Mouse (Mus musculus): ENCODE results near the gene Ttc17. TPM values are rescaled to one million over a fixed set of nuclear protein-coding genes. Genes with fewer than 3 reads are reported as not detected.

Gene Ttc17
- polyA plus RNA-seq, 1 experiment from 2014 or later, result 15.6 TPM

DNA sequence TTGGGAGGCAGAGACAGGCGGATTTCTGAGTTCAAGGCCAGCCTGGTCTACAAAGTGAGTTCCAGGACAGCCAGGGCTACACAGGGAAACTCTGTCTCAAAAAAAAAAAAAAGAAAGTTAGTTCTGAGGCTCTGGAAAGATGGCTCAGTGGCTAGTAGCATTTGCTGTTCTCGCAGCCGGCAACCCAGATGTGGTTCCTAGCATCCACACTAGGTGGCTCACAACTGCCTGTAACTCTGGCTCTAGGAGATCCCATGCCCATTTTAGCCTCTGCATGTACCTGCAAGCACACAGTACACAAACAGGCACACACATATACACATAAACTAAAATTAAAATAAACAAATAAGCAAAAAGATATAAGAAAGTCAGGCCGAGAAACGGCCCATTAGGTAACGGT, 35.4 kb downstream of the Ttc17 start:
- no peak overlapping the region for H3K9ac ChIP-seq

DNA sequence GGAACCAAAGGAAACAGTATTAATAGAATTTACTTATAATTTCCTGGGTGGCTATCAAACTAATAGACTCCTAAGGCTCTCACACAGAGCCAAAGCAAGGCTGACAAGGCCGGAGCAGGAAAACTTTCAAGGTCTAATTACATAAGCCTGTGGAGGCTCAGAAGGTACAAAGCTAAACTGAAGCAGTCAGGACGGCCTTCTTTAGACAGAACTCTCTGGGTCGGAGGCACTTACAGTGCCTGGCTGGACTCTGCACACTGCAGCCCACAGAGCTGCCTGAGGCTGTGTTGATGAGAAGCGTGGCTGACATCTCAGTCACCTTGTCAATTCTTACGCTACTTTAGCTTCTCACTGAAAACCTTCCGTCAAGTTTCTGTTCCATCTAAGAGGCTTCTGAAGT, 42.7 kb downstream of the Ttc17 start:
- no peak for ATAC-seq (replicated peaks; ENCODE audit: low FRiP score)
- no peak overlapping the region for H3K27ac ChIP-seq
- H3K4me2 ChIP-seq, result no peak overlapping the region
- no peaks in the 10 kb centered on the region for H3K4me1 ChIP-seq
- H3K9ac ChIP-seq, result no peak overlapping the region
- H3K36me3 ChIP-seq, result peaks cover 84% of the 10 kb centered on the region
- H3K27me3 ChIP-seq, result no peaks in the 10 kb centered on the region
- H3K4me3 ChIP-seq (replicated peaks), result no peak overlapping the region
- WGBS, result 95% methylated on average over 6 of the region's 6 CpGs
- H3K9me3 ChIP-seq (replicated peaks), result 0 out of 2 replicates have a peak, but pooled peaks cover 5% of the 10 kb centered on the region

More for the DNA sequence above, 35.4 kb downstream of the Ttc17 start:
- Histone ChIP-seq H3K27me3 (no peaks in the 10 kb centered on the region), H3K27ac (no peak overlapping the region), H3K4me2 (no peak overlapping the region), H3K4me3 (replicated peaks) (no peak overlapping the region), H3K9me3 (replicated peaks) (no peaks in the 10 kb centered on the region), H3K36me3 (peaks cover 77% of the 10 kb centered on the region), H3K4me1 (no peaks in the 10 kb centered on the region)
- ATAC-seq (replicated peaks; ENCODE audit: low FRiP score), result no peak
- 79% methylated on average over 6 of the region's 6 CpGs for WGBS

DNA sequence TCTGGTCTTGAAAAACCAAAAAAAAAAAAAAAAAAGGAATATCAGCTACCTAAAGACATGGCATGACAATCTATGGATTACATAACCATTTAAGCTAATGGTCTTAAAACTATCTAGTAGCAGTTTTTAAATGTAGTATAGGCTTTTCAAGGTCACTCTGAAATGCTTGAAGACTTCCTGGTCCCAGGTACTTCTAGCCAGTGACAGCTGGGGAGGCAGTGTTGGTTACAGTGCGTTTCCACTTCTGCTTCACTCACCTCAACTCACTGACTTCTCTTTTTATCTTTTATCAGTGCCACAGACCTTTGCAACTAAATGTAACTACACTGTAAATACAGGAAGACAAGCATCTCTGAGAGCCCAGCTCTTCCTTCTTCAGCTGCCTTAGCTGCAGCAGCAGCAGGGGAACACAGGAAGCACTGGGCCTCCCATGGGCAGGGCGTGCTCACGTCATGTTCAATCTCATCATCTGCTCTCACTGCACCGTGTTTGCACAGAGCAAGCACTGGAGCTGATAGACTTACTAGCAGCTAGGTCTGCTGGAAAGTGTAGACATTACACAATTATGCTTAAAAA, 46.0 kb downstream of the Ttc17 start:
- H3K9me3 ChIP-seq (replicated peaks), result 0 out of 2 replicates have a peak, but pooled peaks cover 5% of the 10 kb centered on the region

DNA sequence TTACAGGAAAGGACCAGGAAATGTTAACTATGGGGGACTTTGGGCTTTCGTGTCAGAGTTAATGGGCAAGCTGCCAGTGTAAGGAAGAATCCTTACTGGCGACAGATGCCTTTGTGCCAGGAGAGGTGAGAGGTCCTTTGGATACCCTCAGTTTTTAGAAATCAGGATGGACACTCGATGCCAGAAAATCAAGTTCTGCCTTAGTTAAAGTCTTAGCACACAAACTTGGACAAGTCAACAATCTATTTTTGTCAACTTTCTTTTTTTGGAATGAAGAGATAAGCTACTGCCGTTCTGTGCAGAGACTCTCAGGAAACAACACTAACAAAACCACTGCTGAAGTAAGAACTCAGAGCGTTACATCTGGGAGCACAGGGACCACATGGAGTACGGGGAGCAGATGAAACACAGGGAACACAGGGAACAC, 58.3 kb downstream of the Ttc17 start:
- 0 out of 2 replicates have a peak, but pooled peaks cover 4% of the 10 kb centered on the region for H3K4me1 ChIP-seq
- no peak overlapping the region for H3K4me3 ChIP-seq (replicated peaks)
- no peak overlapping the region for H3K9ac ChIP-seq
- no peaks in the 10 kb centered on the region for H3K9me3 ChIP-seq (replicated peaks)
- H3K27ac ChIP-seq, result 0 out of 2 replicates have a peak overlapping the region, but pooled peaks have one; percentile 3
- no peak overlapping the region for H3K4me2 ChIP-seq
- peaks cover 12% of the 10 kb centered on the region for H3K36me3 ChIP-seq
- H3K27me3 ChIP-seq, result no peaks in the 10 kb centered on the region
- ATAC-seq (replicated peaks; ENCODE audit: low FRiP score), result no peak
- 62% methylated on average over 6 of the region's 6 CpGs for WGBS

More for the DNA sequence above, 46.0 kb downstream of the Ttc17 start:
- ATAC-seq (replicated peaks; ENCODE audit: low FRiP score), result no peak
- H3K4me3 ChIP-seq (replicated peaks), result no peak overlapping the region
- no peak overlapping the region for H3K27ac ChIP-seq
- H3K4me1 ChIP-seq, result no peaks in the 10 kb centered on the region
- H3K9ac ChIP-seq, result no peak overlapping the region
- 83% methylated on average over 4 of the region's 4 CpGs for WGBS
- H3K27me3 ChIP-seq, result no peaks in the 10 kb centered on the region
- H3K4me2 ChIP-seq, result no peak overlapping the region
- peaks cover 92% of the 10 kb centered on the region for H3K36me3 ChIP-seq

GRCm38 (mm10) chr2:94346746-94347145, 59.7 kb downstream of the Ttc17 start:
- Histone ChIP-seq H3K4me2 (no peak overlapping the region), H3K27me3 (no peaks in the 10 kb centered on the region), H3K4me1 (0 out of 2 replicates have a peak, but pooled peaks cover 4% of the 10 kb centered on the region), H3K36me3 (peaks cover 22% of the 10 kb centered on the region), H3K4me3 (replicated peaks) (no peak overlapping the region), H3K27ac (no peak overlapping the region), H3K9ac (no peak overlapping the region), H3K9me3 (replicated peaks) (no peaks in the 10 kb centered on the region)
- 83% methylated on average over 5 of the region's 5 CpGs for WGBS
- no peak; the same call in 1 of the 2 replicates for ATAC-seq (replicated peaks; ENCODE audit: low FRiP score)

DNA sequence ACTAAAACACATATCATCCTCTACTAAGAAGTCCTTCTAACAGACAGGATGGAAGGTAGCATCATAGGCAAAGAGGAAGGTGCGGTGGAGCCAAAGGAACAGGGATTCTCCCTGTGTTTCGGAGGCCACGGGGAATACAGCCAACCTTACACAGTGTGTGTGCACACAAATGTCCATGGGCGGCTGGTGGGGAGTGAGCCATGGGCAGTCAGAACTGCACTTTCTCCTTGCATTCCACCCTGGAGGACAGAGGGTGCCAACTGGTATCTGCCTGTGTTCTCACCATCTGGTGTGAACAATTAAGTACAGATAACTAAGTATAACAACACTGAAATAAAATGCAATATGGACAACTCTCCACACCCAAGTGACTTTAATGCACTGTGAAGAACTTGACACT, 61.9 kb downstream of the Ttc17 start:
- 97% methylated on average over 4 of the region's 4 CpGs for WGBS
- no peak overlapping the region for H3K4me3 ChIP-seq (replicated peaks)
- peaks cover 32% of the 10 kb centered on the region for H3K36me3 ChIP-seq
- no peak overlapping the region for H3K4me2 ChIP-seq
- no peak overlapping the region for H3K27ac ChIP-seq
- no peaks in the 10 kb centered on the region for H3K27me3 ChIP-seq
- H3K9me3 ChIP-seq (replicated peaks), result no peaks in the 10 kb centered on the region
- ATAC-seq (replicated peaks; ENCODE audit: low FRiP score), result no peak
- H3K9ac ChIP-seq, result no peak overlapping the region
- H3K4me1 ChIP-seq, result 0 out of 2 replicates have a peak, but pooled peaks cover 4% of the 10 kb centered on the region

DNA sequence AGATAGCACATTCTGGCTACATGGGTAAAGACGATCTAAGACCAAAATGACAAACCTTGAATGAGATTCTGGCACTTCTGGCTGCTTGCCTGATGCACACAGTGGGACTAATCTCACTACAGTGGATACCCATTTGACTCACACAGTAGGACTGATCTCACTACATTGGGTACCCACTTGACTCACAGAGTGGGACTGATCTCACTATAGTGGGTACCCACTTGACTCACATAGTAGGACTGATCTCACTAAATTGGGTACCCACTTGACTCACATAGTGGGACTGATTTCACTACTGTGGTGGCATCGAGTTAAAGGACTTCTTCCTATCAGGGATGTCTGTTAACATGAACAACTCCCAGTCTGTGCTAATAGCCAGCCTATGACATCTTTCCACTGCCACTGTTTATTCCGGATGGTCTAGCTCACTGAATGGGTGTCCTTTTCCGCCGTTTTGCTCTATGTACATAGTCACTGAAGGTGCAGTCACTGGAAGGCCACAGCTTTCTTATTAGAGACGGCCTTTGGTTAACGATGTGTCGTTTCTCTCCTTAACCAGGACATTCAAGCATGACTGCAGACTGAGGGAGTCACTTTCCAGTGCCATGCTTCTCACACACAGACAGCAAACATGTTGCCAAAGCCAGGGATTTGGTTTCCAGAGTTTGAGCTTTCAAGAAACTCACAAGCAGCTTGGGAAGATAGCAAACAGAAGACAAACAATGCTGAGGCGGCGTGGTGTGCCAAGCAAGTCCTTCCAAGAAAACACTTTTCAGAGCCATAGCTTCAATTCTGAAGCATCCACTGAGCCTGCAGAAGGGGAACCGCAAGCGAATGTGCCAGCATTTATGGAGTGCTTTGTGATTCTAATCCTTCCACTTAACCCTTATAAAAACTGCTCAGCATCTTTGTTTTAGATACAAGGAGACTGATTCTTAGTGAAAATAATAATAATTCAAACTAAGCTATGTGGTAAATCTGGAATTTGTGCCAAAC, 62.9 kb downstream of the Ttc17 start:
- Histone ChIP-seq H3K36me3 (peaks cover 35% of the 10 kb centered on the region), H3K27me3 (no peaks in the 10 kb centered on the region), H3K9ac (no peak overlapping the region), H3K27ac (no peak overlapping the region), H3K4me2 (no peak overlapping the region), H3K4me3 (replicated peaks) (no peak overlapping the region), H3K9me3 (replicated peaks) (no peaks in the 10 kb centered on the region), H3K4me1 (0 out of 2 replicates have a peak, but pooled peaks cover 4% of the 10 kb centered on the region)
- ATAC-seq (replicated peaks; ENCODE audit: low FRiP score), result peak; percentile 82; the same call in 1 of the 2 replicates
- WGBS, result 67% methylated on average over 12 of the region's 12 CpGs

- Histone ChIP-seq H3K9ac (no peak overlapping the region), H3K4me2 (no peak overlapping the region), H3K4me1 (no peaks in the 10 kb centered on the region), H3K36me3 (peaks cover 47% of the 10 kb centered on the region), H3K4me3 (replicated peaks) (no peak overlapping the region), H3K9me3 (replicated peaks) (no peaks in the 10 kb centered on the region), H3K27ac (no peak overlapping the region), H3K27me3 (no peaks in the 10 kb centered on the region)
- no peak for ATAC-seq (replicated peaks; ENCODE audit: low FRiP score)
- 77% methylated on average over 1 of the region's 1 CpGs for WGBS
Observed at GRCm38 (mm10) chr2:94340769-94341168, 65.7 kb downstream of the Ttc17 start.

- Histone ChIP-seq H3K27ac (no peak overlapping the region), H3K27me3 (no peaks in the 10 kb centered on the region), H3K4me3 (replicated peaks) (no peak overlapping the region), H3K36me3 (peaks cover 43% of the 10 kb centered on the region), H3K4me1 (no peaks in the 10 kb centered on the region), H3K9me3 (replicated peaks) (no peaks in the 10 kb centered on the region), H3K4me2 (no peak overlapping the region), H3K9ac (no peak overlapping the region)
- WGBS, result 89% methylated on average over 5 of the region's 5 CpGs
- ATAC-seq (replicated peaks; ENCODE audit: low FRiP score), result no peak
Observed at GRCm38 (mm10) chr2:94339495-94339894, 67.0 kb downstream of the Ttc17 start.

DNA sequence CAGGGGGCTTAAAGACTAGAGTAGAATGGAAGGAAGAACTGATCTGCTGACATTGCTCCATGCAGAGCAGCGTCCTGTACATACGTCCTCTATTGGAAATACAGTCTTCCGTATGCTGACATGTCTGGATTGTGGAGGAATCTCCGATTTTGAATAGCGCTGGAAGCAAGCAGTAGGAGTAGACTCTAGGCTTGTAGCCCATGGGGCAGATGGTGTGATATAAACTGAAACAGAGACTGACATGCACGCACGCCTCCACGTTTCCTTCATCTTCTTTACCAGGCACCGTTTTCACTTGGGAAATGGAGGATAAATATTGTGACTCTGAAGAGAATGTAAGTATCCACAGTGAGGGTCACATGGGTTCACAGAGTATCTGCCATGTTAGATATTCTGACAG, 70.2 kb downstream of the Ttc17 start:
- no peak overlapping the region for H3K4me2 ChIP-seq
- peaks cover 45% of the 10 kb centered on the region for H3K36me3 ChIP-seq
- no peak overlapping the region for H3K4me3 ChIP-seq (replicated peaks)
- H3K4me1 ChIP-seq, result no peaks in the 10 kb centered on the region
- no peak overlapping the region for H3K27ac ChIP-seq
- H3K9me3 ChIP-seq (replicated peaks), result no peaks in the 10 kb centered on the region
- 95% methylated on average over 9 of the region's 9 CpGs for WGBS
- no peaks in the 10 kb centered on the region for H3K27me3 ChIP-seq
- H3K9ac ChIP-seq, result no peak overlapping the region
- no peak for ATAC-seq (replicated peaks; ENCODE audit: low FRiP score)

DNA sequence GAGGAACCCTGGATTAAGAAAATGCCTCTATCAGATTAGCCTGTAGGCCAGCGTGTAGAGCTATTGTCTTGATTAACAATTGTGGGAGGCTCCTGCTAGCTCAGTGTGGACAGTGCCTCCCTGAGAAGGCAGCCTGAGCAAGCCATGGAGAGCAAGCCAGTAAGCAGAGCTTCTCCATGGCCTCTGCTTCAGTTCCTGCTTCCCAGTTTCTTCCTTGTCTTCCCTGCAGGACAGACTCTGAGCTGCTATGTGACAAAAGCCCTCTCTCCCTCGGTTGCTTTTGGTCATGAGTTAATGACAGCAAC, 71.8 kb downstream of the Ttc17 start:
- Histone ChIP-seq H3K4me2 (no peak overlapping the region), H3K4me1 (no peaks in the 10 kb centered on the region), H3K4me3 (replicated peaks) (no peak overlapping the region), H3K9me3 (replicated peaks) (no peaks in the 10 kb centered on the region), H3K27ac (no peak overlapping the region), H3K9ac (no peak overlapping the region), H3K27me3 (no peaks in the 10 kb centered on the region), H3K36me3 (peaks cover 53% of the 10 kb centered on the region)
- 79% methylated on average over 2 of the region's 2 CpGs for WGBS
- ATAC-seq (replicated peaks; ENCODE audit: low FRiP score), result no peak

All from kidney, embryonic 15.5 days (tissue).